Mouse (Mus musculus): ENCODE measurements at regions not wholly inside any gene's neighbourhood (a gene's known extent, or its start where the extent isn't known, plus 50 kb on each side); places are given as distances from the start of the nearest gene placed in this dataset.

DNA sequence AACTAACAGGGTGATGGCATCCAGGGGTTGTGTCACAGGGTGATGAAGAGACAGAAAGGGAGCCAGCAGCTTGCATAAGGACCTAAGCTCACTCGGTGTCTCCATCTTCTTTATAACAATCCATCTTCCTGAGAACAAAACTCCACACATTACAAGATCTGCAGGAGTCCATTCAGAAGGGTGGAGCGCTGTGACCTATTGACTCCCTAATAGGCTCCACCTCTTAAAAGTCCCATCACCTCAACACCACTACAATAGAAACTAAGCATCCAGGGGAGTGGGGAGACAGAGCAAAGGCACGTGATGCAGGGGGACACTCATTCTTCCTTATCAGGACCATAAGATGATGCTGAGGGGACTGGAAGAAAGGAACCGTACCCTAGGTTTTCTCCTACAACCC lies 224.5 kb upstream of the Irx5 start:
- DNase-seq (ENCODE audit: low spot score), result no peak

DNA sequence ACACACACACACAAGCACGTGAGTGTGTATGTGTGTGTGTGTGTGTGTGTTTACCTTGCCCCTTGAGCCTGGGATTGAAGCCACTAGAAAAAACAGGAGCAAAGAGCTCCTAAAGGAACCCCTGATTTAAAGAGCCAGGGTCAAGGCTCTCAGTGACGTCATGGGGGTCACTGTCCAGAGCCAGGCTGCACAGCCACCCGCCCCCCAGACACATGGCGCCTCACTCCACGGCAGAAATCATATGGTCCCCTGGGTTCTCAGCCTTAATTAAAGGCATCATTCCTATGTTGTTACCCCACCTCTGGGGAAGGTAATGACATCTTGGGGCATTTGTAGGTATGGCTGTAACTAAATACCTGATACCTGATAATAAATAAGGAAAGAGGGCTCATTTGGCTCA lies 224.9 kb upstream of the Irx5 start:
- DNase-seq (ENCODE audit: low spot score), result no peak

GRCm38 (mm10) chr8:92130025-92130557 lies 227.3 kb upstream of the Irx5 start:
- DNase-seq (ENCODE audit: low spot score), result no peak

DNA sequence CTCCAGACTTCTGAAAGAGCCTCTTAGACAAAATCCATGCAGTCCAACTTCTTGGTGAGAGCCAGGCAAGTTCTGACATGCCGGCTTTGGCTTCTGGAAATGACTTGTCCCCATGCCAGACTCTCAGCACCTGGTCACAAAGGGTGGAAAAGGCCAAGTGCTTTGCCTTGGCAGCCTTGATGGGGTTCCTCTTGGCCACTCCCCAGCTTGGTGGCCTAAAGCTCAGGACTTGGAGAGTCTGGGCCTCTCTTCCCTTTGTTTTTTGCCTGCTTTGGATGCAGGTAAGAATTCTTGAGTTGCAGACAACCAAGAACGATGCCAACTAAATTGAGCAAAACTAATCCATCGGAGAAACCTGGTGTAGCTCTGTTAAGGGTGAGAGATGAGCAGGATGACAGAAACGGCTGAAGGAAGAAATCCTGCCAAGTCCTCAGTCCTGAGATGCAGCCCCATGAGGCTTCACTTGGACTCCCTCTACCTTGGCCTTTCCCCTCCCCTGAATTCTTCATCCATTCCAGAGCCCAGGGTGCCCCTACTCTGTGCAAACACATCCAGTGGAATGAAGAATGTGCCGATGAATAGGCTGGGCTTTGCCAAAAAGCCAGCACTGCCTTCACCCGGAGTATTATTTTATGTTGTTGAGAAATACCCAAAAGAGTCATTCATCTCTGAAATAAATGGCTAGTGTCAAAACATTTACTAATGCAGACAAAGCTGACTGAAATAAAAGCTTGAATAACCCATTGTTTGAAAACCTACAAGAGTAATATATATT lies 228.0 kb upstream of the Irx5 start:
- DNase-seq (ENCODE audit: low spot score), result no peak

DNA sequence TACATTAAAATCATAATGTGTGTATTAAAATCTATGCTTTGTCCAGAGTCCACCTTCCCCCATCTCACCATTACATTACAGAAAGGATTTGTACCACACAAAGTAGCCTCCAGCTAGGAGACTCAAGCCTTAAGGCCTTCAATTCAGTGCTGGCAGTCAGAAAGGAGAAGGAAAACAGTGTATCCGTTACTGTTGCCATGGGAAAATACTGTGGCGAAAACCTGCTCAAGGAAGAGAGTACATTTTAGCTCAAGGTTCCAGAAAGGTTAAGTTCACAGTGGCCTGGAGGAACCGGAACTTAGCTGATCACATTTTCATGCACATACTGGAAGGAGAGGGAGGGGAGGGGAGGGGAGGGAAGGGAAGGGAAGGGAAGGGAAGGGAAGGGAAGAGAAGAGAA lies 231.8 kb upstream of the Irx5 start:
- DNase-seq (ENCODE audit: low spot score), result no peak

DNA sequence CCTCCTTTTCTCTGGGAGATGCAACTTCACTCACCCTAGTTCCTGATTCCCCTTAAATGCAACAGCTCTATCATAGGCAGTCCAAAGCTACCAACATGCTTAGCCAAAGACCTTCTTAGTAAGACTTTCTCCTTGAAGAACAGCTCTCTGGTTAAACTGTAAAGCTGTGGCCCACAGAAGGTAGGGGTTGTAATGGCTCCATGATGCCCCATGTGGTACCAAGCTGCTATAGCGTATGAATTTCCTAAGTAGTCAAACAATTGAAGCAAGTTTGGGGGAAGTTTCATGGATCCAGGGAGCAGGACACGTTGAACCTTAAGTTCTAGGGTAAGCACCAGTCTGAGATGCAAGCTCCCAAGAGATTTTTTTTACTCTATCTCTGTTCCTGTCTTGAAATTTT lies 236.1 kb upstream of the Irx5 start:
- no peak for DNase-seq (ENCODE audit: low spot score)

DNA sequence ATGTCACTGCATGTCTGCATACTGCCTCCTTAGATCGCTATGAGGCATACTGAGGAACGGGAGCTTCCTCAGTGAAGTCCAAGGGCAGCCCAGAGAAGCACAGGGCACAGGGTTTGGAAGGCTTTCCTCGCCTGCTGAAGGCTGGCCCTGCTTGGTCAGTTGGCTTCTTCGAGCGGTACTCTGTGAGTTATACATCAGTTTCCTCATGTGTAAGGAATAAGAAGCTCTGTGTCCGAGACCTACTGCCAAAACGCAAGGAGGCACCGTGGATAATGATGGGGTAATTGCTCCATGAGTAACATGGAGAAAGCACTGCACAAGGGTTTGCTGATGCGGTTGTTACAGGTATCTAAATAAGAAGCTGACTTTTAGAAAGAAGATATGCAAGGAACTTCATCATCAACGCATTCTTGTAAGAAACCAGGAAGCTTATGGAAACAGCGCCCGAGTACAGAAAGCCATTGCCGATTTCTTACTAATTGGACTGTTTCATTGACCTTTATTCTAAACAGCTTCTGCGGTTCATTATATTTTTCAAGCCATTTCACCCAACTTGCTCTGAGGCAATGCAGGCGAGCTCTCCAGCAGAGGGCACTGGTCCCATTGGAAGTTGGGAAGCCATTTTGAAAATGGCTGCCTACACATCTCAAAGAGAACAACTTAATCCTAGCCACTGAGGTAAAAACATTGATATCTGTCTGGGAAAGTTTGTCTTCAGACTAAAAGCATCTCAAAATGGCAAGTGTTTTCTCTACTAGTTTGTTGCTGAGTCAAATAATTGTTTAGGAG lies 241.8 kb upstream of the Irx5 start:
- DNase-seq (ENCODE audit: low spot score), result no peak

- no peak for DNase-seq (ENCODE audit: low spot score)
Observed at GRCm38 (mm10) chr8:92114311-92115275, 242.8 kb upstream of the Irx5 start.

DNA sequence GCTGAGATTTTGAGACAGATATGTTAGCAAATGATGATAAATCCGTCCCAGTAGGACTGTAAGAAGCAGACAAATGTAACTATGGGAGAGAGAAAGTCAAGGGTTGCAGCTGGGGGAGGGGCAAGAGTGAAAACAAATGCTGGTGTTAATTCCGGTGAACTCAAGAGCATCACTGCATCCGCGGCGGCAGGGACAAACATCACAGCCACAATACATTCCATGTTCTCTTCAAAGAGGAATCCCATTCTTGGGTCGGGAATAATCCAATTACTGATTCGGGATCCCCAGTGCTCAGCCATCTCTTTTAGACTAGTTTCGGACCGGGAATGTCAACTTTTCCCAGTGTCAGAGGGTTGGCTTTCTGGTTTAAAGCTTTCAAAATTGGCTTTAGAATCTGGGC lies 243.5 kb upstream of the Irx5 start:
- DNase-seq (ENCODE audit: low spot score), result no peak

DNA sequence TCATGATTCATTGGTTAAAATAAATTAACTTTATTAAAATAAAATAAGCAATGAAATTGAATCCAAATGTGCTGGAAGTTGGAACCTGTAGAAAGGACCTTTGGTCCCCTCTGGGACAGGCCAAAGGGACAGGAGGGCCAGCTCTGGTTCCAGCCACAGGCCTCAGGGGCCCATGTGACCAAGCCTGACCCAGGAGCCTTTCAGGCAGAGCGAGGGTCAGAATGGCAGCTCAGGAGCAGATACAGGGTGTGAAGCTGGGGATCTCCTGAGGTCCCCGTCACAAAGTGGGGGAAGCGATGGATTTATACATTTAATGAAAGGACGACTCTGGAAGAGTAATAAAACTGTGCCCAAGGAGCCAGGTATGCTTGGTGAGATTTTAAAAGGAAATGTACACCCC lies 244.0 kb upstream of the Irx5 start:
- DNase-seq (ENCODE audit: low spot score), result no peak

DNA sequence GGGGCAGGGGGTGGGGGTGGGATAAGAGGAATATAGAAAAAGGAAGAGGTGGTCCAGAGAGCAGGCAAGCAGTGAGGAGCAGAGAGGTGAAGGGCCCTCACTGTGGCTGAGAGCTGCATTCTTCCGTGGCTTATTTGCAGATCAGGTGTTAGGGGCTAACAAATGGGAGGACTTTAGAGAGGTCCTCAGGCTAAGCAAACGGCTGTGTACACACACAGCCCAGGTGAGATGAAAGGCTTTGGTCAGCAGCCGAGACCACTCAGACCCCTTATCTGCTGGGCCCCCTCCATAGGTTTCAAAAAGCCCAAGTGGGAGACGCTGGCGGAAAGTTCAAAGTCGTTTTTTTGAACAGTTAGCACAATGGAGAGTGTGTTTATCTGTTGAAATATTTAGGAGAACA lies 252.9 kb upstream of the Irx5 start:
- no peak for DNase-seq (ENCODE audit: low spot score)

DNA sequence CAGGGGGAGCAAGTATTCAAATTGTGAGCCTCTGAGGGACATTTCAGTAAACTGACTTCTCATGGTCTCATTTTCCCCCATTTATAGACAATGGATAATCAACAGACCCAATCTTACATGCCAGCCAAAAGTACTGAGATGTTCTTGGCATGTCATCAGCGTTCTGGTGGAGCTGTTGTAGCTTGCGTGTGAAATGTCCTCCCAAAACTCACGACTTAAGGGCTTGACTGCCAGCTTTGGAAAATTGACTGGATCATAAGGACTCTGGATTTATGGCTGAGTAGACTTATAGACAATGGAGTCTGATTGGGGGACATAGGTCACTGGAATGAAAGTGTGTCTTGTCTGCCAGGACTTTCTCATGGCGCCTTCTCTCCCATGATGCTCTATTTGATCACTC lies 254.9 kb upstream of the Irx5 start:
- DNase-seq (ENCODE audit: low spot score), result no peak

GRCm38 (mm10) chr8:92095276-92095675 lies 262.1 kb upstream of the Irx5 start:
- DNase-seq (ENCODE audit: low spot score), result no peak

- DNase-seq (ENCODE audit: low spot score), result no peak
Observed at GRCm38 (mm10) chr8:92084124-92084523, 273.3 kb upstream of the Irx5 start.

GRCm38 (mm10) chr8:92081900-92082299 lies 275.5 kb upstream of the Irx5 start:
- no peak for DNase-seq (ENCODE audit: low spot score)

DNA sequence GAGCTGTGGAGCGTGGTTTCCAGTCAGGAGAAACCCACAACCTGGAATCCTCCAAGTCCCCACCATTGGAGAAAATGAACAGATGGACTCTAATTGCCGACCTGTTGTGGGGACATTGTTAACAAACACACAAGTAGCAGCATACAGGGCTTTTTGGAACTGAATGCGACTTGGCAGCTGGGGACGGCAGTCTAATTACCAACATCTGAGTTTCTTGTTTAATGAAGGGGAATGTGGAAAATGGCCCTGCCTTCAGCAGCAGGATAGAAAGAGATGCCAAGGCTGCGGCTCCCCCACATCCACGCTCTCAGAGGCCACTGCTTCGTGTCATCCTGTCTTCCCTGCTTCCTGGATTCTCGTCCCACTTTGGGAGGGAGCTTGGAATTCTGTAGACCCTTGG lies 276.6 kb upstream of the Irx5 start:
- DNase-seq (ENCODE audit: low spot score), result no peak

DNA sequence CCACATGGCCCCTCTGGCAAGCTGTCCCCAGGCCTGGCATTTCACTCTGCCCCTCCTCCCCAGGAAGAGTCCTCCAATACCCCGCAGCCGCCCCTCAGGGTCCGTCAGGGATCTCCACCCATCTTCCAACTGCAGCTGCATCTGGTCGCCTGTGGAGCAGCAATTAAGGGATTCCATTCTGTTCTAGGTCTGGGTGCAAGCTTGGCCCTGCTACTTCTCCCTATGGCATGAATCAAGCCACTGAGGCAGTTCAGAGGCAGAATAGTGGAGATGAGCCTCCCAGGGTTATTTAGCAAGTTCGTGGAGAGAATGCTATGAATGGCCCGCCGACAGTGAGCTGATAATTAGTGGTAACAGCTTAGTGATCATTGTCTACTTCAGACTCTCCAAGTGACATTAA lies 275.7 kb upstream of the Irx3 start:
- no peak for DNase-seq (ENCODE audit: low spot score)

- DNase-seq (ENCODE audit: low spot score), result no peak
Observed at GRCm38 (mm10) chr8:92072254-92072615, 270.4 kb upstream of the Irx3 start.

DNA sequence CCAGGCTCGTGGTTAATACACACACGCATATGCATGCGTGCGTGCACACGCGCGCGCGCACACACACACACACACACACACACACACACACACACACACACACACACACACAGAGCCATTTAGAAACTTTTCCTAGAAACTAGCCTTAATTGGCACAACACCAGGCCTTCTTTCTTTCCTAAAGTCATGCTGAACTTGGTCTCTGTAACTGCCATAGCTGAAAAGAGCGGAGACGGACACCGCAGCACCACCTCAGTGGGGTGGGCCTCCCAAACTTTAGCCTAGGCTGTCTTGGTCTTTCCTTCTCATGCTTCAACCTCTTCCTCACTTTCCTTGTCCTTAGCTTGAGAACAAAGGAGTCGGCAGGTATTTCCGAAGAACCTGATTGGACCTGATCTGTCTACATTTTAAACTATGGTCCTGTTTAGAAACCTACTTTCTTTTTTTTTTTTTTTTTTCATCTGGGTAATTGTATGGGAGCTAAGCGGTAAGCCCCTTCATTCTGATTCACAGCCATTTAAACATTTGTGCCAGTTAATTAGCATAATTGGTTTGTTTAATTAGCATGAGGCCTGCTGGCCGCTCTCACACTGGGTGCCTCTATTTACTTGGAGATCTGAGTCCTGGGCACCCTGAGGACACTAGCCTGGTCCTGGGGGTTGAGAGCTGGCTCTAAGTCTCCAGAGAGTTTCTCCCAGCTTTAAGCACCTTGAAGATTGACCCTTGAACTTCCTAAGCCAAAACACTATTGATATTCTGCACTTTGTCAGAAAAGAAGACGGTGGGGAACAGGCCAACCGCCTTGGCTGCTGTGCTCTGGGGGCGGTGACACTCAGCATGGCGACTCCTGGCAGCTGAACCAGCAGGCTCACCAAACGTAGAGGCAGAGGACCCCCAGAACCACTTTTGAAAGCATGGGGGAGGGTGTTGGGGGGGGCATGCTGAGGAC lies 269.7 kb upstream of the Irx3 start:
- DNase-seq (ENCODE audit: low spot score), result no peak

- DNase-seq (ENCODE audit: low spot score), result no peak
Observed at GRCm38 (mm10) chr8:92070704-92071103, 268.8 kb upstream of the Irx3 start.

DNA sequence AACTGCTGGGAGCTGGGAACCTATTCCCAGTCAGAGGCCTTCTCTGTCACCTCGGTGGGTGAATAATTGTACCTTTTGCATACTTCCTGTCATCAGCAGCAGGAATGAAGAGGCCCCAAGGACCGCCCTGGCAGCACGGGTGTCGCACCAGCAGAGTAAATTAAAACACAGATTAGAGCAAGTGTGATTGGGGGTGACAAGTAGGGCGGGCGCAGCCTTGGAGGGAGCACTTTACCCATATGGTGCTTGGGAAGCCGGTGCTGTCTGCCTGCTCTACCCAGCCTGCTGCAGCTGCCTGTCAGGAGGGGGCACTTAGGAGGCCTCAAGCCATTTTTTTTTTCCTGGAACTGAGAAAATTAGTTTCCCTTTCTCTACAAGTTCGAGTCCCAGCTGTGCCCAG lies 264.6 kb upstream of the Irx3 start:
- no peak for DNase-seq (ENCODE audit: low spot score)

Data from yolk sac, embryonic 10.5 days (tissue).